Mouse (Mus musculus): ENCODE results near the gene Gna13. TPM values are rescaled to one million over a fixed set of nuclear protein-coding genes. Genes with fewer than 3 reads are reported as not detected.

Gene Gna13
- total and polyA plus RNA-seq, 3 experiments, result 32.2 to 57.6 (median 39.3) TPM

DNA sequence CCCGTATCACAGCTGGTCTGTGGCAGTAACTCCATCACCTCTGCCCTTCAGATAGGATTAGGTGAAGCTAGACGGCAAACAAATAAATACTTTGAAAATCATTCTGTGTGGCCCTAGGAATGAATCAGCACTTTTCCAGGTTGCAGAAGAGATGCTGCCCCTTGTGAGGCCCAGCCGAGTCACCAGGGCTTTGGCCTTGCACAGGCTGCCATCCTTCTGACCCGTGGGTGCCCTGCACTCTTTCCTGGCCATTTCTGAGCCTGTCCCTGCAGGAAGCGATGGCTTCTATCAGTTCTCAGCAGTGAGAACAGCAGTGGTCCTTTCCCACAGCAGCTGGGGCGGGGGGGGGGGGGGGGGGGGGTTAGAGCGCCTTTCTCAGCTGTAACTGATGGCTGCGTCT, 74.3 kb downstream of the Gna13 start:
- Histone ChIP-seq H3K36me3 (replicated peaks in 1 of 2; ENCODE audit: control insufficient read depth in 1 of 2, insufficient read depth in 1 of 2, low read length in 1 of 2) (peaks cover 3 to 40% of the 10 kb centered on the region in 2 experiments), H3K4me2 (ENCODE audit: insufficient read depth, low read depth, poor library complexity, severe bottlenecking) (no peak overlapping the region), H3K9me3 (replicated peaks; ENCODE audit: low read length) (no peaks in the 10 kb centered on the region), H3K79me2 (replicated peaks; ENCODE audit: control insufficient read depth, extremely low read depth, insufficient read depth, poor library complexity, severe bottlenecking) (no peaks in the 10 kb centered on the region), H3K4me1 (ENCODE audit: control insufficient read depth in 1 of 2, insufficient read depth in 2 of 2) (peaks cover 25 to 60% of the 10 kb centered on the region in 2 experiments), H3K27me3 (replicated peaks) (no peaks in the 10 kb centered on the region), H3K27ac (ENCODE audit: insufficient read depth, low read depth) (no peak overlapping the region), H3K4me3 (replicated peaks in 1 of 3; ENCODE audit: low read depth in 2 of 3, low read length in 2 of 3, poor library complexity in 1 of 3) (no peak overlapping the region), H3K9ac (ENCODE audit: insufficient read depth, low read depth) (no peak overlapping the region)
- dilution Hi-C loops (cut with MboI; ENCODE audit: extremely low pct_ligation_motif_present, extremely low pct_unique_long_range_greater_than_20kb, low sequenced_read_pairs), result no loop called here
- in situ Hi-C loops (cut with MboI; ENCODE audit: low pct_ligation_motif_present, low pct_unique_long_range_greater_than_20kb, low sequenced_read_pairs), result no loop called here
- DNase-seq (ENCODE audit: extremely low read depth), result no peak
- TF ChIP-seq NELFE (IDR thresholded peaks at IDR 0.05; ENCODE audit: low read depth, low read length), result no peak
- no peak for TF ChIP-seq ETS1 (conservative IDR thresholded peaks at IDR 0.05; ENCODE audit: low read depth, low read length)
- TF ChIP-seq ZKSCAN1 (IDR thresholded peaks at IDR 0.05; ENCODE audit: borderline replicate concordance, low read depth, low read length), result no peak
- TF ChIP-seq RCOR1 (conservative IDR thresholded peaks at IDR 0.05; ENCODE audit: low read depth, low read length), result no peak
- TF ChIP-seq MEF2A (IDR thresholded peaks at IDR 0.05; ENCODE audit: borderline replicate concordance, low read depth, low read length), result no peak
- TF ChIP-seq POLR2AphosphoS2 (IDR thresholded peaks at IDR 0.05; ENCODE audit: low read depth, low read length), result no peak
- TF ChIP-seq MXI1 (IDR thresholded peaks at IDR 0.05; ENCODE audit: low read depth, low read length), result no peak
- TF ChIP-seq USF1 (IDR thresholded peaks at IDR 0.05; ENCODE audit: low read depth, low read length), result no peak
- no peak for TF ChIP-seq PAX5 (IDR thresholded peaks at IDR 0.05; ENCODE audit: low read length)

DNA sequence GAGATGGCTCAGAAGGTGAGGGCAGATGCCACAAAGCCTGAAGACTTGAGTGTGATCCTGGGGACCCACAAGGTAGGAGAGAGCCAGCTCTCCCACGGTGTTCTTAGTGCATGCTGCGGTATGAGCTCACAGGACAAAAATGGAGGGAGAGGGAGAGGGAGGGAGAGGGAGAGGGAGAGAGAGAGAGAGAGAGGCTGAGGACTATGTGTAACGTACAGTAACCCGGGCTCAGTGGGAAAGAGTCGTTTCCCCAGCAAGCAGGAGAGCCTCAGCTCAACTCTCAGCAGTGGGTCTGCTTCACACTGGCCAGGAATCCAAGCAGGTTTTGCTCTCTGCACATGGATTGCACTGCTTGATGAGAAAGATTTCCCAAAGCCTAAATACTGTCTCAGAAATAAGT, 76.6 kb downstream of the Gna13 start:
- Histone ChIP-seq H3K4me1 (ENCODE audit: control insufficient read depth in 1 of 2, insufficient read depth in 2 of 2) (peaks cover 10 to 38% of the 10 kb centered on the region in 2 experiments), H3K9me3 (replicated peaks; ENCODE audit: low read length) (no peaks in the 10 kb centered on the region), H3K27ac (ENCODE audit: insufficient read depth, low read depth) (no peak overlapping the region), H3K36me3 (replicated peaks in 1 of 2; ENCODE audit: control insufficient read depth in 1 of 2, insufficient read depth in 1 of 2, low read length in 1 of 2) (peaks cover 3 to 36% of the 10 kb centered on the region in 2 experiments), H3K27me3 (replicated peaks) (no peaks in the 10 kb centered on the region), H3K4me3 (replicated peaks in 1 of 3; ENCODE audit: low read depth in 2 of 3, low read length in 2 of 3, poor library complexity in 1 of 3) (peak overlapping the region in 2 of 3 experiments; percentile 54 to 58), H3K79me2 (replicated peaks; ENCODE audit: control insufficient read depth, extremely low read depth, insufficient read depth, poor library complexity, severe bottlenecking) (no peaks in the 10 kb centered on the region), H3K9ac (ENCODE audit: insufficient read depth, low read depth) (peak overlapping the region; percentile 47), H3K4me2 (ENCODE audit: insufficient read depth, low read depth, poor library complexity, severe bottlenecking) (peak overlapping the region; percentile 62; the same call in 1 of the 2 replicates)
- in situ Hi-C loops (cut with MboI; ENCODE audit: low pct_ligation_motif_present, low pct_unique_long_range_greater_than_20kb, low sequenced_read_pairs), result no loop called here
- no peak for DNase-seq (ENCODE audit: extremely low read depth)
- dilution Hi-C loops (cut with MboI; ENCODE audit: extremely low pct_ligation_motif_present, extremely low pct_unique_long_range_greater_than_20kb, low sequenced_read_pairs), result no loop called here
- TF ChIP-seq USF1 (IDR thresholded peaks at IDR 0.05; ENCODE audit: low read depth, low read length) (no peak), MAX (IDR thresholded peaks at IDR 0.05; ENCODE audit: low read length) (no peak), E2F4 (IDR thresholded peaks at IDR 0.05; ENCODE audit: insufficient replicate concordance, low read depth, low read length) (no peak), MXI1 (IDR thresholded peaks at IDR 0.05; ENCODE audit: low read depth, low read length) (no peak), POLR2A (IDR thresholded peaks at IDR 0.05; ENCODE audit: low read depth, low read length) (no peak), ZC3H11A (IDR thresholded peaks at IDR 0.05; ENCODE audit: low read depth, low read length) (no peak), SIN3A (IDR thresholded peaks at IDR 0.05; ENCODE audit: low read length) (no peak), TBP (conservative IDR thresholded peaks at IDR 0.05; ENCODE audit: low read depth, low read length) (no peak), CHD1 (IDR thresholded peaks at IDR 0.05; ENCODE audit: low read depth, low read length) (no peak), EP300 (IDR thresholded peaks at IDR 0.05; ENCODE audit: low read length) (no peak), NRF1 (IDR thresholded peaks at IDR 0.05; ENCODE audit: low read depth, low read length) (no peak), SMC3 (IDR thresholded peaks at IDR 0.05; ENCODE audit: low read depth, low read length) (no peak), MAFK (IDR thresholded peaks at IDR 0.05; ENCODE audit: insufficient replicate concordance, low read length) (no peak), HCFC1 (IDR thresholded peaks at IDR 0.05; ENCODE audit: low read depth, low read length) (no peak), USF2 (conservative IDR thresholded peaks at IDR 0.05; ENCODE audit: low read depth, low read length) (no peak), ZKSCAN1 (IDR thresholded peaks at IDR 0.05; ENCODE audit: borderline replicate concordance, low read depth, low read length) (no peak), MAZ (IDR thresholded peaks at IDR 0.05; ENCODE audit: low read depth, low read length) (no peak), RAD21 (IDR thresholded peaks at IDR 0.05; ENCODE audit: low read depth, low read length) (no peak)

All from CH12.LX (cell line).